ENCODE assay signal across 23 mouse cellular contexts in genomic region chr15:88542567-88542966, GRCm38 (mm10). TPM values are rescaled to one million over a fixed set of nuclear protein-coding genes. Genes with fewer than 3 reads are reported as not detected.
DNase-seq lines count a peak whose midpoint lies in the region; ATAC-seq lines count a peak whose summit lies in the region.
"Had no signal": no experiment of that assay in that cellular context is flagged by ENCODE, and none has a peak within 500 bp of the region (broad histone marks: within the 10 kb centered on the region; RNA-seq: fewer than 3 reads in every experiment).

No protein-coding gene starts in this region.

- H3K4me3 ChIP-seq in hindbrain, embryonic 14.5 days (replicated peaks; ENCODE audit: low read length): no peak overlapping the region
- H3K4me3 ChIP-seq in hindbrain, embryonic 13.5 days: no peak overlapping the region
- H3K4me3 ChIP-seq: gastrocnemius, adult 2 months; midbrain, embryonic 13.5 days; neural tube, embryonic 15.5 days had no signal

- H3K9ac ChIP-seq in hindbrain, embryonic 14.5 days: no peak overlapping the region
- no peak overlapping the region for H3K9ac ChIP-seq in hindbrain, embryonic 13.5 days
- H3K9ac ChIP-seq: midbrain, embryonic 13.5 days; neural tube, embryonic 15.5 days had no signal

- H3K36me3 ChIP-seq in hindbrain, embryonic 14.5 days (replicated peaks; ENCODE audit: control insufficient read depth, insufficient read depth): no peaks in the 10 kb centered on the region
- no peaks in the 10 kb centered on the region for H3K36me3 ChIP-seq in hindbrain, embryonic 13.5 days
- H3K36me3 ChIP-seq: midbrain, embryonic 13.5 days; neural tube, embryonic 15.5 days had no signal

- H3K27ac ChIP-seq in hindbrain, embryonic 14.5 days: no peak overlapping the region
- H3K27ac ChIP-seq in hindbrain, embryonic 13.5 days: no peak overlapping the region
- H3K27ac ChIP-seq: gastrocnemius, adult 2 months; midbrain, embryonic 13.5 days; neural tube, embryonic 15.5 days; stomach, postnatal 0 days had no signal

- no peaks in the 10 kb centered on the region for H3K4me1 ChIP-seq in hindbrain, embryonic 14.5 days (replicated peaks; ENCODE audit: control insufficient read depth, insufficient read depth, low read length)
- peaks cover 6% of the 10 kb centered on the region for H3K4me1 ChIP-seq in hindbrain, embryonic 13.5 days (replicated peaks)
- H3K4me1 ChIP-seq: midbrain, embryonic 13.5 days; neural tube, embryonic 15.5 days had no signal

- H3K9me3 ChIP-seq in hindbrain, embryonic 14.5 days (ENCODE audit: control insufficient read depth, low read length): 0 out of 2 replicates have a peak, but pooled peaks cover 5% of the 10 kb centered on the region
- no peaks in the 10 kb centered on the region for H3K9me3 ChIP-seq in hindbrain, embryonic 13.5 days
- H3K9me3 ChIP-seq: midbrain, embryonic 13.5 days; neural tube, embryonic 15.5 days had no signal

- WGBS in hindbrain, embryonic 14.5 days: 70% methylated on average over 2 of the region's 2 CpGs
- WGBS in hindbrain, embryonic 13.5 days: 81% methylated on average over 2 of the region's 2 CpGs

- no peak for ATAC-seq in hindbrain, embryonic 14.5 days (ENCODE audit: low FRiP score)
- no peak for ATAC-seq in hindbrain, embryonic 13.5 days (ENCODE audit: low FRiP score)
- ATAC-seq in cerebellum, adult (ENCODE audit: insufficient number of reproducible peaks, low FRiP score, low TSS enrichment): peak; percentile 27; the same call in 1 of the 2 replicates
- ATAC-seq: forebrain, embryonic 16.5 days; midbrain, embryonic 13.5 days had no signal

- H3K27me3 ChIP-seq in hindbrain, embryonic 14.5 days (ENCODE audit: control insufficient read depth, insufficient read depth, low read length): no peaks in the 10 kb centered on the region
- no peaks in the 10 kb centered on the region for H3K27me3 ChIP-seq in hindbrain, embryonic 13.5 days
- H3K27me3 ChIP-seq: midbrain, embryonic 13.5 days; neural tube, embryonic 15.5 days had no signal

- no peak overlapping the region for H3K4me2 ChIP-seq in hindbrain, embryonic 14.5 days (replicated peaks)
- H3K4me2 ChIP-seq in hindbrain, embryonic 13.5 days: no peak overlapping the region
- H3K4me2 ChIP-seq: heart, embryonic 11.5 days; midbrain, embryonic 13.5 days; neural tube, embryonic 15.5 days had no signal

- peak; percentile 53 for DNase-seq in hindbrain, embryonic 14.5 days (ENCODE audit: low spot score)
- peak; percentile 87 for DNase-seq in cerebellum, adult 9-11 months
- peak; percentile 87 for DNase-seq in retina, postnatal 1 day
- DNase-seq in lung, adult 18-20 months: no peak
- no peak for DNase-seq in testis, postnatal 14 days (ENCODE audit: low spot score)
- DNase-seq: adrenal gland, postnatal 36 days; gastrocnemius, adult 2 months; heart, postnatal 10 days; kidney, adult 2 months; kidney, postnatal 10 days; liver; lung, postnatal 10 days; right cerebral cortex, postnatal 4 days; thymus, postnatal 14 days had no signal

RNA-seq across cellular contexts. Expression of gene Zdhhc25, which starts 57.5 kb away (rescaled TPM):
- not detected in 2 replicates for polyA plus RNA-seq in hindbrain, embryonic 14.5 days (2014; fragmentation: Nextera tagmentation; extraction: Ambion mirVana)
- not detected in 2 replicates for polyA plus RNA-seq in hindbrain, embryonic 13.5 days (2015; fragmentation: Nextera tagmentation; extraction: Ambion mirVana)
- polyA plus RNA-seq: embryonic facial prominence, embryonic 14.5 days; forebrain, embryonic 16.5 days; heart, embryonic 11.5 days; kidney, adult 2 months; liver, embryonic 16.5 days; midbrain, embryonic 13.5 days; neural tube, embryonic 15.5 days; stomach, postnatal 0 days had no signal

Comparison
In these comparisons a context has a peak if more than half of its experiments do, and no peak if none do; other contexts are left out.
1. DNase-seq: peak in hindbrain, embryonic 14.5 days (single experiment), cerebellum, adult 9-11 months (single experiment) and retina, postnatal 1 day (single experiment); none in lung, adult 18-20 months (0 of 2) and testis, postnatal 14 days (single experiment).